Mouse (Mus musculus) left cerebral cortex, adult 8-10 months (tissue): Measurements from ENCODE around the gene Pgm2l1. TPM values are rescaled to one million over a fixed set of nuclear protein-coding genes. Genes with fewer than 3 reads are reported as not detected.

Source experiments
- DNase-seq, 2 experiments: peaks; one replicate each; pipeline ENCODE4 v3.0.0; 2022; ENCODE audit warnings: low spot score in 2 of 2
- total RNA-seq, 4 experiments: library from RNA; stranded (reverse); gene quantifications; 2 replicates each; pipeline ENCODE4 v1.2.4; 2022

Gene Pgm2l1
- total RNA-seq, 4 experiments from 2014 or later = 218 to 244 (median 229) TPM

- DNase-seq = no peak
Measured at GRCm38 (mm10) chr7:100293546-100293945, 66.4 kb downstream of the Pgm2l1 start.

- DNase-seq = peak in 1 of 2 experiments; percentile 33
Measured at GRCm38 (mm10) chr7:100295745-100296144, 68.6 kb downstream of the Pgm2l1 start.

- no peak for DNase-seq
Measured at GRCm38 (mm10) chr7:100296699-100297098, 69.5 kb downstream of the Pgm2l1 start.

GRCm38 (mm10) chr7:100298861-100299510 lies 71.8 kb downstream of the Pgm2l1 start:
- DNase-seq = no peak

- DNase-seq = no peak
Measured at GRCm38 (mm10) chr7:100301390-100301789, 74.2 kb downstream of the Pgm2l1 start.

GRCm38 (mm10) chr7:100302316-100302715 lies 75.1 kb downstream of the Pgm2l1 start:
- peak in 1 of 2 experiments; percentile 81 for DNase-seq

GRCm38 (mm10) chr7:100305894-100306293 lies 78.7 kb downstream of the Pgm2l1 start:
- DNase-seq = no peak

GRCm38 (mm10) chr7:100307872-100308653 lies 80.9 kb downstream of the Pgm2l1 start:
- peak in 1 of 2 experiments; percentile 74 for DNase-seq

- no peak for DNase-seq
Measured at GRCm38 (mm10) chr7:100309216-100309615, 82.0 kb downstream of the Pgm2l1 start.

- no peak for DNase-seq
Measured at GRCm38 (mm10) chr7:100309679-100310078, 82.5 kb downstream of the Pgm2l1 start.

GRCm38 (mm10) chr7:100310290-100310689 lies 83.1 kb downstream of the Pgm2l1 start:
- DNase-seq = no peak

GRCm38 (mm10) chr7:100312716-100313115 lies 85.5 kb downstream of the Pgm2l1 start:
- no peak for DNase-seq

- no peak for DNase-seq
Measured at GRCm38 (mm10) chr7:100316924-100317323, 89.7 kb downstream of the Pgm2l1 start.

GRCm38 (mm10) chr7:100317534-100317933 lies 90.3 kb downstream of the Pgm2l1 start:
- no peak for DNase-seq

- no peak for DNase-seq
Measured at GRCm38 (mm10) chr7:100323721-100324120, 96.5 kb downstream of the Pgm2l1 start.

- DNase-seq = no peak
Measured at GRCm38 (mm10) chr7:100325482-100325881, 98.3 kb downstream of the Pgm2l1 start.

GRCm38 (mm10) chr7:100327514-100327913 lies 100.3 kb downstream of the Pgm2l1 start:
- no peak for DNase-seq

Other genes starting within 250 kb of the Pgm2l1 start
- gene Rnf169, start 246.9 kb upstream of the Pgm2l1 start, total RNA-seq = 10 to 100 TPM; 49.0 to 54.0 (median 51.9) TPM
- gene Chrdl2, start 221.2 kb upstream of the Pgm2l1 start, total RNA-seq = under 1 TPM; 0.19 to 0.61 (median 0.48) TPM
- gene Pold3, start 105.8 kb upstream of the Pgm2l1 start, total RNA-seq = 10 to 100 TPM; 33.3 to 37.1 (median 35.6) TPM
- gene Lipt2, start 68.1 kb upstream of the Pgm2l1 start, total RNA-seq = 1 to 10 TPM; 3.7 to 6.4 (median 5.3) TPM
- under 1 TPM in 2 of 4 experiments, not detected in 2; 0.41 to 0.84 TPM for gene Kcne3, start 50.9 kb upstream of the Pgm2l1 start, total RNA-seq
- 1 to 10 TPM; 4.4 to 8.6 (median 6.8) TPM for gene P4ha3, start 58.1 kb downstream of the Pgm2l1 start, total RNA-seq
- gene C2cd3, start 144.8 kb downstream of the Pgm2l1 start, total RNA-seq = 10 to 100 TPM; 19.9 to 27.9 (median 25.3) TPM
- 100 to 1,000 TPM; 187 to 234 (median 214) TPM for gene Ppme1, start 144.9 kb downstream of the Pgm2l1 start, total RNA-seq
- 1 to 10 TPM; 2.8 to 5.7 (median 3.3) TPM for gene Ucp3, start 245.6 kb downstream of the Pgm2l1 start, total RNA-seq